In genomic region chr19:30489786-30490185, GRCm38 (mm10) we compare ENCODE assay signal across 29 mouse cellular contexts. TPM values are rescaled to one million over a fixed set of nuclear protein-coding genes. Genes with fewer than 3 reads are reported as not detected.
A peak's percentile ranks its signal among the peaks of the same experiment; 100 is the strongest.
DNase-seq lines count a peak whose midpoint lies in the region; ATAC-seq lines count a peak whose summit lies in the region.
"Had no signal": no experiment of that assay in that cellular context is flagged by ENCODE, and none has a peak within 500 bp of the region (broad histone marks: within the 10 kb centered on the region; RNA-seq: fewer than 3 reads in every experiment).

No protein-coding gene starts in this region.

- intact Hi-C loops in left cerebral cortex, postnatal 36 days (cut with DNase I), result no loop called here

- H3K4me3 ChIP-seq in hindbrain, embryonic 10.5 days, result no peak overlapping the region
- H3K4me3 ChIP-seq in hindbrain, embryonic 12.5 days, result no peak overlapping the region
- H3K4me3 ChIP-seq in neural tube, embryonic 15.5 days (replicated peaks), result no peak overlapping the region
- H3K4me3 ChIP-seq in limb, embryonic 10.5 days, result no peak overlapping the region
- H3K4me3 ChIP-seq: embryonic facial prominence, embryonic 13.5 days; forebrain, embryonic 13.5 days; heart, embryonic 12.5 days; hindbrain, embryonic 15.5 days; kidney, embryonic 15.5 days; midbrain, embryonic 13.5 days had no signal

- 0 out of 2 replicates have a peak overlapping the region, but pooled peaks have one; percentile 12 for H3K27ac ChIP-seq in hindbrain, embryonic 10.5 days
- no peak overlapping the region for H3K27ac ChIP-seq in hindbrain, embryonic 12.5 days
- H3K27ac ChIP-seq in neural tube, embryonic 15.5 days (replicated peaks), result no peak overlapping the region
- 0 out of 2 replicates have a peak overlapping the region, but pooled peaks have one; percentile 30 for H3K27ac ChIP-seq in limb, embryonic 10.5 days
- H3K27ac ChIP-seq: embryonic facial prominence, embryonic 13.5 days; forebrain, embryonic 13.5 days; hindbrain, embryonic 15.5 days; kidney, embryonic 15.5 days; midbrain, embryonic 13.5 days had no signal

- ATAC-seq in hindbrain, embryonic 12.5 days (ENCODE audit: low FRiP score), result no peak
- no peak for ATAC-seq in neural tube, embryonic 15.5 days (ENCODE audit: low FRiP score)
- ATAC-seq: forebrain, embryonic 13.5 days; intestine, postnatal 0 days; midbrain, embryonic 13.5 days had no signal

- H3K4me1 ChIP-seq in hindbrain, embryonic 10.5 days (replicated peaks), result peaks cover 6% of the 10 kb centered on the region; the same call in 1 of the 2 replicates
- H3K4me1 ChIP-seq in hindbrain, embryonic 12.5 days, result no peaks in the 10 kb centered on the region; the same call in 1 of the 2 replicates
- no peaks in the 10 kb centered on the region for H3K4me1 ChIP-seq in neural tube, embryonic 15.5 days
- peaks cover 15% of the 10 kb centered on the region for H3K4me1 ChIP-seq in limb, embryonic 10.5 days
- H3K4me1 ChIP-seq: forebrain, embryonic 13.5 days; hindbrain, embryonic 15.5 days; midbrain, embryonic 13.5 days had no signal

- no peak overlapping the region for H3K4me2 ChIP-seq in hindbrain, embryonic 12.5 days (replicated peaks)
- no peak overlapping the region for H3K4me2 ChIP-seq in neural tube, embryonic 15.5 days
- H3K4me2 ChIP-seq: embryonic facial prominence, embryonic 13.5 days; forebrain, embryonic 13.5 days; heart, embryonic 12.5 days; hindbrain, embryonic 15.5 days; kidney, embryonic 15.5 days; midbrain, embryonic 13.5 days had no signal

- H3K9ac ChIP-seq in hindbrain, embryonic 12.5 days, result no peak overlapping the region
- H3K9ac ChIP-seq in neural tube, embryonic 15.5 days (replicated peaks), result no peak overlapping the region
- H3K9ac ChIP-seq: embryonic facial prominence, embryonic 13.5 days; forebrain, embryonic 13.5 days; heart, embryonic 12.5 days; hindbrain, embryonic 15.5 days; kidney, embryonic 15.5 days; midbrain, embryonic 13.5 days had no signal

- WGBS in hindbrain, embryonic 10.5 days, result 41% methylated on average over 3 of the region's 3 CpGs
- 40% methylated on average over 3 of the region's 3 CpGs for WGBS in hindbrain, embryonic 12.5 days
- 45% methylated on average over 3 of the region's 3 CpGs for WGBS in neural tube, embryonic 15.5 days
- WGBS in limb, embryonic 10.5 days, result 10% methylated on average over 3 of the region's 3 CpGs

- H3K36me3 ChIP-seq in hindbrain, embryonic 10.5 days, result no peaks in the 10 kb centered on the region
- H3K36me3 ChIP-seq in hindbrain, embryonic 12.5 days, result no peaks in the 10 kb centered on the region
- no peaks in the 10 kb centered on the region for H3K36me3 ChIP-seq in neural tube, embryonic 15.5 days
- no peaks in the 10 kb centered on the region for H3K36me3 ChIP-seq in limb, embryonic 10.5 days
- H3K36me3 ChIP-seq: embryonic facial prominence, embryonic 13.5 days; heart, embryonic 12.5 days; hindbrain, embryonic 15.5 days; kidney, embryonic 15.5 days; midbrain, embryonic 13.5 days had no signal

- no peak for DNase-seq in hindbrain, embryonic 10.5 days (ENCODE audit: low spot score)
- DNase-seq in neural tube, embryonic 10.5 days (ENCODE audit: extremely low spot score, low spot score), result peak; percentile 26
- peak; percentile 51 for DNase-seq in limb, embryonic 10.5 days (ENCODE audit: low spot score)
- no peak for DNase-seq in c-Kit-positive CD71-positive TER-119-positive erythroid progenitor cells, embryonic 14.5 days (ENCODE audit: low spot score)
- DNase-seq in left cerebral cortex, postnatal 36 days (ENCODE audit: low spot score in 2 of 2), result no peak
- DNase-seq in adrenal gland, postnatal 4 days (ENCODE audit: low spot score in 2 of 2), result no peak
- DNase-seq: adrenal gland, postnatal 10 days; cerebellum, adult 8-10 months; cerebellum, postnatal 36 days; gastrocnemius, postnatal 14 days; heart, adult 11 months; heart, postnatal 10 days; kidney, postnatal 36 days; right cerebral cortex, postnatal 25 days; spleen, adult 18-20 months had no signal

- H3K9me3 ChIP-seq in hindbrain, embryonic 10.5 days, result no peaks in the 10 kb centered on the region
- H3K9me3 ChIP-seq in hindbrain, embryonic 12.5 days (replicated peaks), result no peaks in the 10 kb centered on the region
- no peaks in the 10 kb centered on the region for H3K9me3 ChIP-seq in neural tube, embryonic 15.5 days (replicated peaks)
- H3K9me3 ChIP-seq in limb, embryonic 10.5 days (replicated peaks), result no peaks in the 10 kb centered on the region
- H3K9me3 ChIP-seq: embryonic facial prominence, embryonic 13.5 days; forebrain, embryonic 13.5 days; heart, embryonic 12.5 days; hindbrain, embryonic 15.5 days; kidney, embryonic 15.5 days; midbrain, embryonic 13.5 days had no signal

- no peaks in the 10 kb centered on the region for H3K27me3 ChIP-seq in hindbrain, embryonic 10.5 days (ENCODE audit: insufficient read depth, poor library complexity, severe bottlenecking)
- H3K27me3 ChIP-seq in hindbrain, embryonic 12.5 days, result no peaks in the 10 kb centered on the region
- no peaks in the 10 kb centered on the region for H3K27me3 ChIP-seq in neural tube, embryonic 15.5 days (replicated peaks)
- H3K27me3 ChIP-seq in limb, embryonic 10.5 days (ENCODE audit: low read depth, poor library complexity, severe bottlenecking), result no peaks in the 10 kb centered on the region
- H3K27me3 ChIP-seq: embryonic facial prominence, embryonic 13.5 days; forebrain, embryonic 13.5 days; heart, embryonic 12.5 days; hindbrain, embryonic 15.5 days; kidney, embryonic 15.5 days; midbrain, embryonic 13.5 days had no signal

RNA-seq across cellular contexts. Expression of gene Dkk1, which starts 59.7 kb away (rescaled TPM):
- polyA plus RNA-seq in hindbrain, embryonic 10.5 days (2016; fragmentation: Nextera tagmentation; extraction: Ambion mirVana), result 5.9 and 7.1 TPM in 2 replicates
- 2.1 and 3.4 TPM in 2 replicates for polyA plus RNA-seq in hindbrain, embryonic 12.5 days (2016; fragmentation: Nextera tagmentation; extraction: Ambion mirVana)
- 1.0 and 1.1 TPM in 2 replicates for polyA plus RNA-seq in neural tube, embryonic 15.5 days (2015; fragmentation: Nextera tagmentation; extraction: Ambion mirVana)
- 10.8 and 11.4 TPM in 2 replicates for polyA plus RNA-seq in limb, embryonic 10.5 days (2016; fragmentation: Nextera tagmentation; extraction: Ambion mirVana)
- not detected for total RNA-seq in left cerebral cortex, postnatal 36 days (2021)
- 1 to 10 TPM in 1 of 2 experiments, under 1 TPM in 1; 0.73 to 2.8 TPM for total RNA-seq in adrenal gland, postnatal 4 days (2021)
- total RNA-seq: gastrocnemius, postnatal 14 days; heart, postnatal 10 days; layer of hippocampus, adult 8-10 months; left cerebral cortex, postnatal 14 days; liver, adult 2 months; neutrophil, adult 5-6 weeks had no signal
- polyA plus RNA-seq: intestine, postnatal 0 days; liver, adult 2 months; testis, adult 2 months had no signal

Comparison
In these comparisons a context has a peak if more than half of its experiments do, and no peak if none do; other contexts are left out.
1. H3K27ac ChIP-seq: peak in hindbrain, embryonic 10.5 days (single experiment) and limb, embryonic 10.5 days (single experiment); none in hindbrain, embryonic 12.5 days (single experiment) and neural tube, embryonic 15.5 days (single experiment).
2. DNase-seq: peak in neural tube, embryonic 10.5 days (single experiment) and limb, embryonic 10.5 days (single experiment); none in hindbrain, embryonic 10.5 days (single experiment), c-Kit-positive CD71-positive TER-119-positive erythroid progenitor cells, embryonic 14.5 days (single experiment), left cerebral cortex, postnatal 36 days (0 of 2) and adrenal gland, postnatal 4 days (0 of 2).